Mouse (Mus musculus) midbrain, embryonic 14.5 days (tissue): Measurements from ENCODE around the gene Cdc37. TPM values are rescaled to one million over a fixed set of nuclear protein-coding genes. Genes with fewer than 3 reads are reported as not detected.
A peak's percentile ranks its signal among the peaks of the same experiment; 100 is the strongest.
"Not testable (repeated sequence)": the region's sequence is repeated elsewhere in the genome, so short reads cannot be mapped to it uniquely, and the experiment has no call there.

Source experiments
- ATAC-seq: fragments of 200-750 bp; cut with Nextera tagmentation; 2 replicates; pipeline ENCODE4 v1.8.0; 2017; ENCODE audit warnings: moderate number of reproducible peaks, moderate library complexity; ENCODE audit not compliant: low FRiP score, low TSS enrichment
- DNase-seq: peaks from one replicate; pipeline ENCODE4 v3.0.0-alpha.2; 2015
- H3K27ac ChIP-seq: fragments of 300-500 bp; sonication (generic); replicated peaks from 2 replicates; pipeline ENCODE4 v1.5.1; 2014; ENCODE audit warnings: mild to moderate bottlenecking, low read depth, low read length, moderate library complexity
- H3K27me3 ChIP-seq: fragments of 300-500 bp; sonication (generic); 2 replicates; pipeline ENCODE4 v1.6.1; 2014; ENCODE audit warnings: low read length, control low read depth, mixed read lengths; ENCODE audit not compliant: control insufficient read depth, insufficient read depth
- H3K36me3 ChIP-seq: fragments of 300-500 bp; sonication (generic); 2 replicates; pipeline ENCODE4 v1.6.1; 2014; ENCODE audit warnings: low read length, control low read depth; ENCODE audit not compliant: control insufficient read depth, insufficient read depth
- H3K4me1 ChIP-seq: fragments of 300-500 bp; sonication (generic); 2 replicates; pipeline ENCODE4 v1.6.1; 2014; ENCODE audit warnings: mild to moderate bottlenecking, antibody characterized with exemption, low read length, control low read depth; ENCODE audit not compliant: control insufficient read depth, insufficient read depth
- H3K4me2 ChIP-seq: fragments of 300-500 bp; sonication (generic); 2 replicates; pipeline ENCODE4 v1.6.1; 2014; ENCODE audit warnings: mild to moderate bottlenecking, low read length, moderate library complexity
- H3K4me3 ChIP-seq: fragments of 300-500 bp; sonication (generic); replicated peaks from 2 replicates; pipeline ENCODE4 v1.5.1; 2014; ENCODE audit warnings: low read depth, low read length
- H3K9ac ChIP-seq: fragments of 300-500 bp; sonication (generic); replicated peaks from 2 replicates; pipeline ENCODE4 v1.6.1; 2014; ENCODE audit warnings: mild to moderate bottlenecking, low read length, moderate library complexity
- H3K9me3 ChIP-seq: fragments of 300-500 bp; sonication (generic); 2 replicates; pipeline ENCODE4 v1.6.1; 2016; ENCODE audit warnings: low read length, control low read depth, mixed read lengths; ENCODE audit not compliant: control insufficient read depth
- WGBS: fragments of 180-500 bp; shearing (Covaris S2); extraction: QIAGEN DNeasy Blood & Tissue Kit; methylation state at CpG from one replicate; pipeline ENCODE4 v1.1.7; 2014; 5-methylcytosine and 5-hydroxymethylcytosine counted together
- polyA plus RNA-seq: library from polyadenylated mRNA; unstranded; fragments of >200 nt; fragmentation: Nextera tagmentation; extraction: Ambion mirVana; gene quantifications from 2 replicates; pipeline ENCODE4 v1.2.1, GENCODE M21; 2014

Cdc37 gene
- polyA plus RNA-seq: 213 and 223 TPM in 2 replicates

DNA sequence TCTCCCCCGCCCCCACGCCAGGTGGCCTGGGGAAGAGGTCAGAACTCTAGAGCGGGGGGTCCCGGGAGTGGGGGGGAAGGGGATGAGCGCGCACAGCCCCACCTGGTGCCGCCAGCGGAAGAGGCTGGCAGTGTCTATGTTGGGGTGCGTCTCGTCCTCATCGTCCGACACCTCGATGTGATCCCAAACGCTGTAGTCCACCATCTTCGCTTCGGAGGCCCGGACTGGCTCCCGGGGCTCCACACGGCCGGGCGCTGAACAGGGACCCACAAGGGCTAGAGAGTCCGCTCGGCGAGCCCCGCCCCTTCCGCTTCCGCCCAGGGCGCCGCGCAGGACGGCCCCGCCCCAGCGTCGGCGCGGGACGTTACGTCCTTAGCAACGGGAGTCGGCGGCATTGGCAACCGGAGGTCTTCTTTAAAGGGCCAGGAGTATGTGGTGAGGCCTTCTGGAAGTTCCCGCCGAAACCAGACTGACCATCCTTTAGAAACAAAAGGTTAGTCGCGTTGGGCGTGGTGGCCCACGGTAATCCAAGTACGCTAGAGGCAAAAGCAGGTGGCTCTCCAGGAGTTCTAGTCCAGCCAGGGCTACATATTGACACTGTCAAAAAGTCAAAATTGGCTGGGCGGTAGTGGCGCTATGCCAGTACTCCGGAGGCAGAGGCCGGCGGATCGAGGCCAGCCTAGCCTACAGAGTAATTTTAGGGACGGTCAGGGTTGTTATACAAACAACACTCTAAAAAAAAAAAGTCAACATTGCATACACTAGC lies at the start of gene Cdc37:
Gene Cdc37, minus strand, starts transcription at position 329 of the 766 bp plus-strand sequence.
- peak; percentile 96 for ATAC-seq
- 4% methylated on average over 56 of the region's 56 CpGs for WGBS
- DNase-seq: peak; percentile 98
- no peaks in the 10 kb centered on the region for H3K9me3 ChIP-seq
- H3K27ac ChIP-seq: peak within 1 kb of the TSS; percentile 62
- peaks cover 18% of the 10 kb centered on the region for H3K4me1 ChIP-seq
- H3K27me3 ChIP-seq: peaks cover 9% of the 10 kb centered on the region; the same call in 1 of the 2 replicates
- H3K9ac ChIP-seq: peak within 1 kb of the TSS; percentile 79
- peak within 1 kb of the TSS; percentile 76 for H3K4me2 ChIP-seq
- H3K4me3 ChIP-seq: peak within 1 kb of the TSS; percentile 84
- peaks cover 17% of the 10 kb centered on the region for H3K36me3 ChIP-seq

DNA sequence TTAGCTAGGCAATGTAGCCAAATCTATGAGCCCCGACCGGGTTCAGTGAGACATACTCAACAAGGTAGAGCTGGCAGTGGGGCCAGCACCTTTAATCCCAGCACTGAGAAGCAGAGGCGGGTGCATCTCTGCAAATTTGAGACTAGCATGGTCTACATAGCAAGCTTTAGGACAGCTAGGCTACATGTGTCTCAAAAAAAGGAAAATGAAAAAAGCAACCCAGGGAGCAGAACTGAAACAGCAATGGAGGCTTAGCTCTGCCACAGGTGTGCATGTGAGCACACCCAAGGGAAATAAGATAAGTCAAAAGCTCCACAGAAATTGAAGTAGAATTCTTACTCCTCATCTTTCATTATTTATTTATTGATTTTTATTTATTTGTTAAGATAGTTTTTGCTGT lies 49.2 kb upstream of the Cdc37 start:
- H3K27me3 ChIP-seq: no peaks in the 10 kb centered on the region
- no peak overlapping the region for H3K4me3 ChIP-seq
- peaks cover 21% of the 10 kb centered on the region for H3K4me1 ChIP-seq
- DNase-seq: no peak
- no peak overlapping the region for H3K9ac ChIP-seq
- no peaks in the 10 kb centered on the region for H3K9me3 ChIP-seq
- H3K4me2 ChIP-seq: no peak overlapping the region
- 78% methylated on average over 3 of the region's 3 CpGs for WGBS
- H3K27ac ChIP-seq: no peak overlapping the region
- no peak for ATAC-seq
- peaks cover 21% of the 10 kb centered on the region for H3K36me3 ChIP-seq

DNA sequence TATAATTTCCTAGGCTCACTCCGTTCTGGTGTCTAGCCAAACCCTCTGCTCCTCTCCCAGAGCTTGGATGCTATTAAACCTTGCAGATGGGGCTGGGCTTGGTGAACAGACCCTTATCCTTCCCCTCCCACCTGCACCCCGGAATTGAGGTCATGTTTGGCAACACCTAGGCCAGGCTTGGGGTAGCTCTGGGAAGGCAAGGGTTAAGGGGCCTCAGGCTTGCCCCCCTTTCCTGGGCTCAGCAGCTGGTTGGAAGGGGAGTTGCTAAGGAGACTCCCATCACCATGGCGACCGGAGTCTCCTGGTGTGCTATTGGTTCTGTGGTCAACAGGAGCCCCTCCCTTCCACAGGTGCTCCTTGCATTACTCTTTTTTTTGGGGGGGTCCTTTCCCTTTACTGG lies 48.2 kb upstream of the Cdc37 start:
- DNase-seq (peak; percentile 91), ATAC-seq (peak; percentile 80)

DNA sequence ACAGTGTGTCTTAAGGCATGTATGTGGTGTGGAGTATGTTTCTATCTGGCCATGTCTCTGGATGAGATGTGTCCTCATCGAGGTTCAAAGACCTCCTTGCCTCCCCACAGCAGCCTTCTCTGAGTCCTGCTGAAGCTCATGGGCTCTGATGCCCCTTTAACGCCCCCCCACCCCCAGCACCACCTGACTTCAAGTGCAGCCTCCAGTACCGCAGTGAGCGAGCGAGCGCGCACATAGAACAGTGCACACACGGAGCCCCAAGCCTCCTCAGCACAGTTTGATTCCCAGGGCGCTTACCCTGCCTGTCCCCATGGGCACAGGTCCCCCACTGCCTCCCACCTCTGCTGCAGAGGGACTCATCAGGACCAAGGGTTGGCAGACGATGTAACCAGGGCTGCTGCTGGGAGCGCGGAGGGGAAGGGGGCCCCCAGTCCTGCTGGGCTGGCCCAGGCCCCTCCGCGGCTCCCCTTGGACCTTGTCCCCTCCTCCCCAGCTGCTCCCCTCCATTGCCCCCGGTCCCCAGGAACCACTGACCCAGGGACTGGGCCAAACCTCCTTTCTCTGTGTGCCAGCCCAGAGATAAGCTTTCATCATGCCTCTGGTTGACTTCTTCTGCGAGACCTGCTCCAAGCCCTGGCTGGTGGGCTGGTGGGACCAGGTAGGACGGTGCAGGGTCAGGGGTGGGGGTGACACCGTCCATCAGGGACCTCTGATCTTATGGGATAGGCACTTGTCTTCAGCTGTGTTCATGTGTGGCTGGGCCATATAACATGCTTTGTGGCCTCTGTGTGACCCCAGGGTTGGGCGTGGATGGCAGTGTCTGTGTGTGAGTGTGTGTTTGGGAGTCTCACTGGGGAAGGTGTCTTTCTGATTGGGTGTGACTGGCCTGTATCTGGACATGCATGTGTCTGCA lies 47.0 kb upstream of the Cdc37 start:
- Histone ChIP-seq H3K27me3 (no peaks in the 10 kb centered on the region), H3K9me3 (no peaks in the 10 kb centered on the region)

More for the DNA sequence above, 48.2 kb upstream of the Cdc37 start:
- Histone ChIP-seq H3K27me3 (no peaks in the 10 kb centered on the region), H3K4me1 (peaks cover 21% of the 10 kb centered on the region), H3K27ac (0 out of 2 replicates have a peak overlapping the region, but pooled peaks have one; percentile 26), H3K9ac (peak overlapping the region; percentile 72), H3K4me3 (peak overlapping the region; percentile 62), H3K36me3 (peaks cover 12% of the 10 kb centered on the region), H3K4me2 (peak overlapping the region; percentile 67), H3K9me3 (no peaks in the 10 kb centered on the region)
- 6% methylated on average over 4 of the region's 4 CpGs for WGBS

DNA sequence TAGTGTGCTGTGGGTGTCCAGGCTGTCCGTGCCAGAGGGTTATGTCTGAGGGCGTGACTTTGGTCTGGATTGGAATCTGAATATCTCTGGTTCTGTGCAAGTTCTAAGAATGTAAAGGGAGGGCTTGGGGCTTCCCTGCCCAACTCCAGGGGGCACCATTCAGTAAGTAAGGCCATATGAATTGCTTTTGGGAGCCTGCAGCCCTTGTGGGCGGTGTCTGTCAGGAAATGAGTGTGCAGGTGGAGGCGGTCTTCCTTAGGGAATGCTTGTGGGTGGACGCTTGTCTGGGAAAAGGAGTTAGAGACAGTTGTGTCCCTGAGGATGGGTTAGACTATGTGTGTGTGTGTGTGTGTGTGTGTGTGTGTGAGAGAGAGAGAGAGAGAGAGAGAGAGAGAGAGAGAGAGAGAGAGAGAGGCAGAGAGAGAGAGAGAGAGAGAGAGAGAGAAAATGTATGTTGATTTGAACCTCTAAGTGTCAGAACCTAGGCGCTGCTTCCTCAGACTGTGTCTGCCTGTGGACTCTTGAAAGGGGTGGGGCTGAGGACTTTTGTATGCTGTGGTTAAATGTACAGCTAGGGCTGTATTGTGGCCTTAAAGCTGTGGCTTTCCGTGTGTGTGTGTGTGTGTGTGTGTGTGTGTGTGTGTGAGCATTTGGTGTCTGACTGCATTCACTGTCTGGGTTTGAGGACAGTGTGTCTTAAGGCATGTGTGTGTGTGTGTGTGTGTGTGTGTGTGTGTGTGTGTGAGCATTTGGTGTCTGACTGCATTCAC lies 46.1 kb upstream of the Cdc37 start:
- Histone ChIP-seq H3K4me2 (peak overlapping the region; percentile 67; the same call in 1 of the 2 replicates), H3K4me1 (peaks cover 21% of the 10 kb centered on the region)
- H3K27ac ChIP-seq, H3K36me3 ChIP-seq, H3K27me3 ChIP-seq, H3K9me3 ChIP-seq, H3K9ac ChIP-seq, H3K4me3 ChIP-seq, DNase-seq: not testable (repeated sequence)
- ATAC-seq: peak; percentile 2; the same call in 1 of the 2 replicates
- 46% methylated on average over 7 of the region's 7 CpGs for WGBS

More for the DNA sequence above, 47.0 kb upstream of the Cdc37 start:
- Histone ChIP-seq H3K9ac (peak overlapping the region; percentile 72), H3K4me3 (peak overlapping the region; percentile 62), H3K4me1 (peaks cover 21% of the 10 kb centered on the region), H3K27ac (peak overlapping the region; percentile 68), H3K36me3 (peaks cover 8% of the 10 kb centered on the region), H3K4me2 (peak overlapping the region; percentile 67)
- 15% methylated on average over 19 of the region's 19 CpGs for WGBS
- DNase-seq (peak; percentile 86), ATAC-seq (peak; percentile 82)

DNA sequence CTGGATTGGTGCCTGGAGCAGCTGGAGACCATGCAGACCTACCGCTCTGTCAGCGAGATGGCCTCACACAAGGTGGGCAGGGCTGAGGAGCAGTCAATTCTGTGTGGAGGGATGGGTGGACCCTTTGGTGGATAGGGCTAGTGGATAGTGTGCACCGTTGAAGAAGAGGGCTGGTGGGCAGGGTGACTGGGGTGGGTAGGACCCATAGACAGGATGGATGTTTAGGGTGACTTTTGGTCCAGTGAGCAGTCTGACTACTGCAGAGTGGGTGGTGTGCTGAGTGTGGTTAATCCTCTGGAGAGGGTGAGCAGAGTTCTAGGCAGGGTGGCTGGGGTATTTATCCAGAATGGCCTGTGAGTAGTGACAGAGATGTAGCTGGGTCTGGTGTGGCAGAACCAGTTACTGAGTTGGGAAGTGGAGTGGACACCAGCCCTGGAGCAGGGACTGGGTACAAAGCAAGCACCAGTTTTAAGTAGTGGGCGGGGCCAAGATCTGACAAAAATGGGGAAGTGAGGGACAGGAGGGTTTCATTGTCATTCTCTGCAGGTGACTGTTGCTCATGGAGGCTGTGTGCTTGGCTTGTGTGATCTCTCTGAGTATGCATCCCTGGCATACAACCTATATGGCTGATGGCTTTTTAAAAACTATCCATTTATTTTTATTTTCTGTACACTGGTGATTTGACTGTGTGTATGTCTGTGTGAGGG lies 45.2 kb upstream of the Cdc37 start:
- Histone ChIP-seq H3K4me2 (no peak overlapping the region), H3K4me1 (peaks cover 21% of the 10 kb centered on the region), H3K9me3 (no peaks in the 10 kb centered on the region), H3K4me3 (no peak overlapping the region), H3K36me3 (no peaks in the 10 kb centered on the region), H3K27ac (no peak overlapping the region), H3K27me3 (no peaks in the 10 kb centered on the region), H3K9ac (no peak overlapping the region)
- no peak for DNase-seq
- ATAC-seq: no peak
- WGBS: 82% methylated on average over 4 of the region's 4 CpGs

DNA sequence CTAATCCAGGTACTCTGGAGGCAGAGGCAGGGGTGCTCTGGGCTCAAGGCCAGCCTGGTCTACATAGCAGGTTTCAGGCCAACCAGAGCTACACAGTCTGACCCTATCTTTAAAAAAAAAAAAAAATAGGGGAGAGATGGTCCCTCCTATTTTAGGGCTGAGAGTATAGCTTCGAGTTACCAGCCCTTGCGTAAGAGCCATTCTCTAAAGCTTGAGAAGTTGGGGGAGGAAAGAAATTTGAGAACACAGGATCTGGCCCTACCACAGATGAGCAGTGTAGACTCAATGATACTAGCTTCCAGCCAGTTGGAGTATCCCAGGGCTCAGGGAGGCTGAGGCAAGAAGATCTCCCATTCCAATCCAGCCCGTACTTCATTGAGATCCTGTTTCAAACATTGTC lies 44.0 kb upstream of the Cdc37 start:
- no peak for ATAC-seq
- no peak overlapping the region for H3K4me3 ChIP-seq
- no peak for DNase-seq
- H3K27ac ChIP-seq: no peak overlapping the region
- H3K9me3 ChIP-seq: no peaks in the 10 kb centered on the region
- peaks cover 20% of the 10 kb centered on the region for H3K4me1 ChIP-seq
- H3K36me3 ChIP-seq: no peaks in the 10 kb centered on the region
- H3K9ac ChIP-seq: no peak overlapping the region
- 91% methylated on average over 3 of the region's 3 CpGs for WGBS
- H3K27me3 ChIP-seq: no peaks in the 10 kb centered on the region
- no peak overlapping the region for H3K4me2 ChIP-seq

DNA sequence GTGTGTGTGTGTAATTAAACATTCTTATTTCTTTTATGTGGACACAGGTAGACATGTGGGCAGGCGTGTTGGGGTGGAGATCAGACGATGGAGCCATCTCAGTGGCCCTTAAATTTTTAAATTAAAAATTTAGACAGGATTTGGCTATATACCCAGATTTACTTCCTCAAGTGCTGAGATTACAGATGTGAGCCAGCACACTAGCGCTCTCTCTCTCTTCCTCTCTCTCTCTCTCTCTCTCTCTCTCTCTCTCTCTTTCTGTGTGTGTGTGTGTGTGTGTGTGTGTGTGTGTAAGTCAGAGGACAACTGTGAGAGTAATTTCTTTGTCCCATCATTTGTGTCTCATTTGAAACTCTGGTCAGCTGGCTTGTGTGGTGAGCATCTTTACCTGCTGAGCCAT lies 40.9 kb upstream of the Cdc37 start:
- Histone ChIP-seq H3K4me1 (no peaks in the 10 kb centered on the region), H3K4me2 (no peak overlapping the region), H3K4me3 (no peak overlapping the region), H3K27ac (no peak overlapping the region), H3K27me3 (no peaks in the 10 kb centered on the region), H3K36me3 (no peaks in the 10 kb centered on the region), H3K9me3 (no peaks in the 10 kb centered on the region), H3K9ac (no peak overlapping the region)
- ATAC-seq: no peak
- 72% methylated on average over 3 of the region's 3 CpGs for WGBS
- DNase-seq: no peak
